Mouse (Mus musculus): Measurements from ENCODE around the gene Taf15.

- TF ChIP-seq POLR2A (IDR thresholded peaks at IDR 0.05; ENCODE audit: low read depth, low read length): no peak
- TF ChIP-seq CTCF (IDR thresholded peaks at IDR 0.05; ENCODE audit: extremely low read depth, insufficient read length, insufficient replicate concordance, low read depth, low read length): no peak
Measured at GRCm38 (mm10) chr11:83536831-83537230, 63.9 kb downstream of the Taf15 start.

Data from small intestine, adult 2 months (tissue).